ENCODE assay signal across 8 mouse cellular contexts in the genomic region with DNA sequence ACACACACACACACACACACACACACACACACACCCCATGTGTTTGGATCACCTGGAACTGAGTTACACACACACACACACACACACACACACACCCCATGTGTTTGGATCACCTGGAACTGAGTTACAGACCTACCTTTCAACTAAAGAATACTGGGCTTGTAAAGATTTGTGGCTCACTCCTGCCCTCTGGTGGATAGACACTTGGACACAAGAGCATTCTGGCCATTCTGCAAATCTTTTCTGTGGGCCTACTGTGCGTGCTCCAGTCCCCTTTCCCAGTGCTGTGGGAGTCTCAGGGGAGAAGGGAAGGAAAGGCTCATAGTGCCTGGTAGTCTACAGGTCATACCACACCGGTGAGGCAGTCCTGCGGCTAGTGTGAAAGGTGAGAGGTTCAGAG. TPM values are rescaled to one million over a fixed set of nuclear protein-coding genes. Genes with fewer than 3 reads are reported as not detected.
A peak's percentile ranks its signal among the peaks of the same experiment; 100 is the strongest.
DNase-seq lines count a peak whose midpoint lies in the region; ATAC-seq and TF ChIP-seq lines count a peak whose summit lies in the region.

No protein-coding gene starts in this region.

- H3K4me2 ChIP-seq in heart, embryonic 12.5 days = no peak overlapping the region
- no peak overlapping the region for H3K4me2 ChIP-seq in limb, embryonic 13.5 days (replicated peaks)
- H3K4me2 ChIP-seq in midbrain, postnatal 0 days (ENCODE audit: low read depth, low read length, poor library complexity, severe bottlenecking) = no peak overlapping the region

- no peak overlapping the region for H3K27ac ChIP-seq in heart, embryonic 12.5 days (ENCODE audit: poor library complexity, severe bottlenecking)
- no peak overlapping the region for H3K27ac ChIP-seq in limb, embryonic 13.5 days
- no peak overlapping the region for H3K27ac ChIP-seq in midbrain, postnatal 0 days (ENCODE audit: low read depth, low read length)

- H3K4me3 ChIP-seq in heart, embryonic 12.5 days = no peak overlapping the region
- no peak overlapping the region for H3K4me3 ChIP-seq in limb, embryonic 13.5 days
- no peak overlapping the region for H3K4me3 ChIP-seq in midbrain, postnatal 0 days (ENCODE audit: low read depth, low read length)

- no peaks in the 10 kb centered on the region for H3K27me3 ChIP-seq in heart, embryonic 12.5 days (replicated peaks)
- no peaks in the 10 kb centered on the region for H3K27me3 ChIP-seq in limb, embryonic 13.5 days
- H3K27me3 ChIP-seq in midbrain, postnatal 0 days (ENCODE audit: insufficient read depth, low read length) = no peaks in the 10 kb centered on the region

- H3K4me1 ChIP-seq in heart, embryonic 12.5 days (replicated peaks) = peaks cover 24% of the 10 kb centered on the region
- H3K4me1 ChIP-seq in limb, embryonic 13.5 days = no peaks in the 10 kb centered on the region
- no peaks in the 10 kb centered on the region for H3K4me1 ChIP-seq in midbrain, postnatal 0 days (ENCODE audit: insufficient read depth, low read length)

- H3K9ac ChIP-seq in heart, embryonic 12.5 days = no peak overlapping the region
- no peak overlapping the region for H3K9ac ChIP-seq in limb, embryonic 13.5 days
- H3K9ac ChIP-seq in midbrain, postnatal 0 days (replicated peaks; ENCODE audit: low read length, poor library complexity, severe bottlenecking) = no peak overlapping the region

- peak; percentile 77 for DNase-seq in heart, postnatal 4 days
- DNase-seq in MN1 (ENCODE audit: low spot score) = peak; percentile 73
- DNase-seq in embryo, embryonic 10 days (ENCODE audit: low spot score) = peak; percentile 75
- DNase-seq in induced T-regulatory cell, adult 2 months (ENCODE audit: low read depth) = peak; percentile 95
- DNase-seq in midbrain, postnatal 0 days (ENCODE audit: low spot score) = peak; percentile 69
- peak; percentile 77 for DNase-seq in thymus, postnatal 14 days

- no peak for ATAC-seq in heart, embryonic 12.5 days (ENCODE audit: insufficient number of reproducible peaks, low FRiP score)
- peak; percentile 9; the same call in 1 of the 2 replicates for ATAC-seq in limb, embryonic 13.5 days (ENCODE audit: low FRiP score, low read depth)
- no peak for ATAC-seq in midbrain, postnatal 0 days (ENCODE audit: low FRiP score)

- no peaks in the 10 kb centered on the region for H3K9me3 ChIP-seq in heart, embryonic 12.5 days (replicated peaks)
- H3K9me3 ChIP-seq in limb, embryonic 13.5 days = no peaks in the 10 kb centered on the region
- no peaks in the 10 kb centered on the region for H3K9me3 ChIP-seq in midbrain, postnatal 0 days (ENCODE audit: low read length)

- WGBS in heart, embryonic 12.5 days = 38% methylated on average over 3 of the region's 3 CpGs
- WGBS in limb, embryonic 13.5 days = 42% methylated on average over 3 of the region's 3 CpGs
- WGBS in midbrain, postnatal 0 days = 55% methylated on average over 3 of the region's 3 CpGs

- peak; percentile 82 for TF ChIP-seq CTCF in midbrain, postnatal 0 days (IDR thresholded peaks at IDR 0.05)

- H3K36me3 ChIP-seq in heart, embryonic 12.5 days = peaks cover 51% of the 10 kb centered on the region
- H3K36me3 ChIP-seq in limb, embryonic 13.5 days = peaks cover 60% of the 10 kb centered on the region
- peaks cover 39% of the 10 kb centered on the region for H3K36me3 ChIP-seq in midbrain, postnatal 0 days (ENCODE audit: insufficient read depth, low read length)

RNA-seq across cellular contexts. Expression of gene Tyk2, which starts 6.2 kb away (rescaled TPM):
- total RNA-seq in heart, postnatal 4 days (2021) = 1 to 10 TPM; 7.7 to 8.2 TPM
- 15.3 and 17.5 TPM in 2 replicates for polyA plus RNA-seq in heart, embryonic 12.5 days (2016; fragmentation: Nextera tagmentation; extraction: Ambion mirVana)
- 13.7 and 16.5 TPM in 2 replicates for polyA plus RNA-seq in limb, embryonic 13.5 days (2015; fragmentation: Nextera tagmentation; extraction: Ambion mirVana)
- total RNA-seq in midbrain, postnatal 0 days (2014; rRNA removed) = 9.8 and 9.9 TPM in 2 replicates
- polyA plus RNA-seq in midbrain, postnatal 0 days (2015; fragmentation: Nextera tagmentation; extraction: Ambion mirVana) = 4.8 and 5.4 TPM in 2 replicates

RNA-seq across cellular contexts. Expression of gene Cdc37, which starts 12.6 kb away (rescaled TPM):
- total RNA-seq in heart, postnatal 4 days (2021) = 100 to 1,000 TPM; 145 to 158 TPM
- polyA plus RNA-seq in heart, embryonic 12.5 days (2016; fragmentation: Nextera tagmentation; extraction: Ambion mirVana) = 232 and 241 TPM in 2 replicates
- 320 and 346 TPM in 2 replicates for polyA plus RNA-seq in limb, embryonic 13.5 days (2015; fragmentation: Nextera tagmentation; extraction: Ambion mirVana)
- total RNA-seq in midbrain, postnatal 0 days (2014; rRNA removed) = 29.0 and 37.7 TPM in 2 replicates
- 179 and 186 TPM in 2 replicates for polyA plus RNA-seq in midbrain, postnatal 0 days (2015; fragmentation: Nextera tagmentation; extraction: Ambion mirVana)

RNA-seq across cellular contexts. Expression of gene Pde4a, which starts 28.3 kb away (rescaled TPM):
- 10 to 100 TPM; 18.7 to 21.1 TPM for total RNA-seq in heart, postnatal 4 days (2021)
- 10.1 and 10.2 TPM in 2 replicates for polyA plus RNA-seq in heart, embryonic 12.5 days (2016; fragmentation: Nextera tagmentation; extraction: Ambion mirVana)
- 5.4 and 6.1 TPM in 2 replicates for polyA plus RNA-seq in limb, embryonic 13.5 days (2015; fragmentation: Nextera tagmentation; extraction: Ambion mirVana)
- total RNA-seq in midbrain, postnatal 0 days (2014; rRNA removed) = 40.7 and 46.5 TPM in 2 replicates
- polyA plus RNA-seq in midbrain, postnatal 0 days (2015; fragmentation: Nextera tagmentation; extraction: Ambion mirVana) = 59.8 and 63.8 TPM in 2 replicates

RNA-seq across cellular contexts. Expression of gene Raver1, which starts 45.4 kb away (rescaled TPM):
- total RNA-seq in heart, postnatal 4 days (2021) = 10 to 100 TPM; 44.4 to 48.9 TPM
- polyA plus RNA-seq in heart, embryonic 12.5 days (2016; fragmentation: Nextera tagmentation; extraction: Ambion mirVana) = 62.9 and 67.7 TPM in 2 replicates
- 55.0 and 63.2 TPM in 2 replicates for polyA plus RNA-seq in limb, embryonic 13.5 days (2015; fragmentation: Nextera tagmentation; extraction: Ambion mirVana)
- total RNA-seq in midbrain, postnatal 0 days (2014; rRNA removed) = 38.7 and 41.0 TPM in 2 replicates
- 20.2 and 20.7 TPM in 2 replicates for polyA plus RNA-seq in midbrain, postnatal 0 days (2015; fragmentation: Nextera tagmentation; extraction: Ambion mirVana)

RNA-seq across cellular contexts. Expression of gene Gm38431, which starts 45.4 kb away (rescaled TPM):
- 1 to 10 TPM in 1 of 2 experiments, under 1 TPM in 1; 0.64 to 2.2 TPM for total RNA-seq in heart, postnatal 4 days (2021)
- 1.8 and 2.0 TPM in 2 replicates for polyA plus RNA-seq in heart, embryonic 12.5 days (2016; fragmentation: Nextera tagmentation; extraction: Ambion mirVana)
- 1.8 and 2.1 TPM in 2 replicates for polyA plus RNA-seq in limb, embryonic 13.5 days (2015; fragmentation: Nextera tagmentation; extraction: Ambion mirVana)
- 2.1 and 5.8 TPM in 2 replicates for total RNA-seq in midbrain, postnatal 0 days (2014; rRNA removed)
- polyA plus RNA-seq in midbrain, postnatal 0 days (2015; fragmentation: Nextera tagmentation; extraction: Ambion mirVana) = 0.38 and 0.48 TPM in 2 replicates
